Mouse (Mus musculus): ENCODE results near the gene Gm28269. TPM values are rescaled to one million over a fixed set of nuclear protein-coding genes. Genes with fewer than 3 reads are reported as not detected.

Gene Gm28269
- polyA plus RNA-seq (2011; ENCODE audit: insufficient read depth, insufficient read length, low replicate concordance, missing spikeins), result not detected in 2 replicates

- no peaks in the 10 kb centered on the region for H3K4me1 ChIP-seq (ENCODE audit: control insufficient read depth, insufficient read depth, low read length)
- no peak within 1 kb of the TSS for H3K27ac ChIP-seq (ENCODE audit: control insufficient read depth, insufficient read depth, low read depth, low read length, poor library complexity)
- TF ChIP-seq POLR2A (IDR thresholded peaks at IDR 0.05; ENCODE audit: borderline replicate concordance, control insufficient read depth, low read depth, low read length) (no peak), CTCF (IDR thresholded peaks at IDR 0.05; ENCODE audit: control insufficient read depth, insufficient read depth, low read length) (no peak)
These were observed at the start of gene Gm28269 for GRCm38 (mm10) chrX:21744997-21745396. Gene Gm28269, minus strand, starts transcription at chrX:21745097.

GRCm38 (mm10) chrX:21716885-21717284 is 28.0 kb downstream of the Gm28269 start:
- 66% methylated on average over 2 of the region's 2 CpGs for WGBS
- Histone ChIP-seq H3K4me3 (replicated peaks; ENCODE audit: control insufficient read depth, low read depth, low read length) (no peak overlapping the region), H3K27ac (ENCODE audit: control insufficient read depth, insufficient read depth, low read depth, low read length, poor library complexity) (no peak overlapping the region), H3K4me1 (ENCODE audit: control insufficient read depth, insufficient read depth, low read length) (no peaks in the 10 kb centered on the region)
- TF ChIP-seq POLR2A (IDR thresholded peaks at IDR 0.05; ENCODE audit: borderline replicate concordance, control insufficient read depth, low read depth, low read length) (no peak), CTCF (IDR thresholded peaks at IDR 0.05; ENCODE audit: control insufficient read depth, insufficient read depth, low read length) (no peak)

More at GRCm38 (mm10) chrX:21744997-21745396, at the start of gene Gm28269:
- no peak within 1 kb of the TSS for H3K4me3 ChIP-seq (replicated peaks; ENCODE audit: control insufficient read depth, low read depth, low read length)

- Histone ChIP-seq H3K27ac (ENCODE audit: control insufficient read depth, insufficient read depth, low read depth, low read length, poor library complexity) (no peak overlapping the region), H3K4me1 (ENCODE audit: control insufficient read depth, insufficient read depth, low read length) (no peaks in the 10 kb centered on the region), H3K4me3 (replicated peaks; ENCODE audit: control insufficient read depth, low read depth, low read length) (no peak overlapping the region)
- no peak for TF ChIP-seq POLR2A (IDR thresholded peaks at IDR 0.05; ENCODE audit: borderline replicate concordance, control insufficient read depth, low read depth, low read length)
- no peak for TF ChIP-seq CTCF (IDR thresholded peaks at IDR 0.05; ENCODE audit: control insufficient read depth, insufficient read depth, low read length)
- WGBS, result 71% methylated on average over 5 of the region's 5 CpGs
These were observed 29.6 kb downstream of the Gm28269 start for GRCm38 (mm10) chrX:21715293-21715692.

GRCm38 (mm10) chrX:21714829-21715228 is 30.1 kb downstream of the Gm28269 start, which contains the start of gene Slc6a14:
Gene Slc6a14, plus strand, starts transcription at chrX:21714896.
- TF ChIP-seq POLR2A (IDR thresholded peaks at IDR 0.05; ENCODE audit: borderline replicate concordance, control insufficient read depth, low read depth, low read length) (no peak), CTCF (IDR thresholded peaks at IDR 0.05; ENCODE audit: control insufficient read depth, insufficient read depth, low read length) (no peak)
- no peak within 1 kb of the TSS for H3K27ac ChIP-seq (ENCODE audit: control insufficient read depth, insufficient read depth, low read depth, low read length, poor library complexity)
- 74% methylated on average over 7 of the region's 7 CpGs for WGBS
- no peak within 1 kb of the TSS for H3K4me3 ChIP-seq (replicated peaks; ENCODE audit: control insufficient read depth, low read depth, low read length)
- H3K4me1 ChIP-seq (ENCODE audit: control insufficient read depth, insufficient read depth, low read length), result no peaks in the 10 kb centered on the region

GRCm38 (mm10) chrX:21704470-21704869 is 40.4 kb downstream of the Gm28269 start:
- 68% methylated on average over 1 of the region's 1 CpGs for WGBS
- H3K27ac ChIP-seq (ENCODE audit: control insufficient read depth, insufficient read depth, low read depth, low read length, poor library complexity), result no peak overlapping the region
- TF ChIP-seq POLR2A (IDR thresholded peaks at IDR 0.05; ENCODE audit: borderline replicate concordance, control insufficient read depth, low read depth, low read length) (no peak), CTCF (IDR thresholded peaks at IDR 0.05; ENCODE audit: control insufficient read depth, insufficient read depth, low read length) (no peak)

GRCm38 (mm10) chrX:21701646-21702045 is 43.3 kb downstream of the Gm28269 start:
- no peak for TF ChIP-seq CTCF (IDR thresholded peaks at IDR 0.05; ENCODE audit: control insufficient read depth, insufficient read depth, low read length)
- TF ChIP-seq POLR2A (IDR thresholded peaks at IDR 0.05; ENCODE audit: borderline replicate concordance, control insufficient read depth, low read depth, low read length), result no peak
- Histone ChIP-seq H3K27ac (ENCODE audit: control insufficient read depth, insufficient read depth, low read depth, low read length, poor library complexity) (no peak overlapping the region), H3K4me3 (replicated peaks; ENCODE audit: control insufficient read depth, low read depth, low read length) (no peak overlapping the region), H3K4me1 (ENCODE audit: control insufficient read depth, insufficient read depth, low read length) (no peaks in the 10 kb centered on the region)
- WGBS, result 46% methylated on average over 4 of the region's 4 CpGs

More at GRCm38 (mm10) chrX:21704470-21704869, 40.4 kb downstream of the Gm28269 start:
- no peaks in the 10 kb centered on the region for H3K4me1 ChIP-seq (ENCODE audit: control insufficient read depth, insufficient read depth, low read length)
- no peak overlapping the region for H3K4me3 ChIP-seq (replicated peaks; ENCODE audit: control insufficient read depth, low read depth, low read length)

GRCm38 (mm10) chrX:21695687-21696086 is 49.2 kb downstream of the Gm28269 start:
- Histone ChIP-seq H3K27ac (ENCODE audit: control insufficient read depth, insufficient read depth, low read depth, low read length, poor library complexity) (no peak overlapping the region), H3K4me1 (ENCODE audit: control insufficient read depth, insufficient read depth, low read length) (no peaks in the 10 kb centered on the region), H3K4me3 (replicated peaks; ENCODE audit: control insufficient read depth, low read depth, low read length) (no peak overlapping the region)
- no peak for TF ChIP-seq CTCF (IDR thresholded peaks at IDR 0.05; ENCODE audit: control insufficient read depth, insufficient read depth, low read length)
- 62% methylated on average over 3 of the region's 3 CpGs for WGBS

GRCm38 (mm10) chrX:21695220-21695619 is 49.7 kb downstream of the Gm28269 start:
- H3K4me3 ChIP-seq (replicated peaks; ENCODE audit: control insufficient read depth, low read depth, low read length), result no peak overlapping the region
- no peak overlapping the region for H3K27ac ChIP-seq (ENCODE audit: control insufficient read depth, insufficient read depth, low read depth, low read length, poor library complexity)
- WGBS, result 76% methylated on average over 6 of the region's 6 CpGs
- no peaks in the 10 kb centered on the region for H3K4me1 ChIP-seq (ENCODE audit: control insufficient read depth, insufficient read depth, low read length)
- no peak for TF ChIP-seq POLR2A (IDR thresholded peaks at IDR 0.05; ENCODE audit: borderline replicate concordance, control insufficient read depth, low read depth, low read length)
- no peak for TF ChIP-seq CTCF (IDR thresholded peaks at IDR 0.05; ENCODE audit: control insufficient read depth, insufficient read depth, low read length)

Other genes starting within 250 kb of the Gm28269 start
- not detected in 2 replicates for gene Slc6a14, start 30.2 kb downstream of the Gm28269 start, polyA plus RNA-seq (2011; ENCODE audit: insufficient read depth, insufficient read length, low replicate concordance, missing spikeins)